Mouse (Mus musculus): Measurements from ENCODE around the gene Rps6ka1. TPM values are rescaled to one million over a fixed set of nuclear protein-coding genes. Genes with fewer than 3 reads are reported as not detected.
"Not testable (repeated sequence)": the region's sequence is repeated elsewhere in the genome, so short reads cannot be mapped to it uniquely, and the experiment has no call there.

Rps6ka1 gene
- polyA plus RNA-seq, 1 experiment from 2014 or later: 39.9 TPM

- H3K27me3 ChIP-seq (ENCODE audit: insufficient read depth, poor library complexity, severe bottlenecking): no peaks in the 10 kb centered on the region
- peak overlapping the region; percentile 19; the same call in 1 of the 2 replicates for H3K4me3 ChIP-seq
- no peak for DNase-seq (ENCODE audit: low spot score)
- 57% methylated on average over 7 of the region's 7 CpGs for WGBS
- H3K36me3 ChIP-seq: peaks cover 30% of the 10 kb centered on the region
- no peaks in the 10 kb centered on the region for H3K9me3 ChIP-seq
- H3K27ac ChIP-seq: peak overlapping the region; percentile 65; the same call in 1 of the 2 replicates
- peaks cover 56% of the 10 kb centered on the region for H3K4me1 ChIP-seq
These were observed 15.3 kb downstream of the Rps6ka1 start for GRCm38 (mm10) chr4:133872222-133872811.

GRCm38 (mm10) chr4:133865231-133865630 lies 22.4 kb downstream of the Rps6ka1 start:
- peaks cover 55% of the 10 kb centered on the region for H3K36me3 ChIP-seq
- H3K27me3 ChIP-seq (ENCODE audit: insufficient read depth, poor library complexity, severe bottlenecking): no peaks in the 10 kb centered on the region
- peaks cover 20% of the 10 kb centered on the region for H3K4me1 ChIP-seq
- no peak for DNase-seq (ENCODE audit: low spot score)
- H3K27ac ChIP-seq: peak overlapping the region; percentile 52
- 76% methylated on average over 5 of the region's 5 CpGs for WGBS
- H3K9me3 ChIP-seq: no peaks in the 10 kb centered on the region
- H3K4me3 ChIP-seq: no peak overlapping the region

GRCm38 (mm10) chr4:133864380-133864981 lies 23.1 kb downstream of the Rps6ka1 start:
- Histone ChIP-seq H3K36me3 (peaks cover 59% of the 10 kb centered on the region), H3K9me3 (no peaks in the 10 kb centered on the region), H3K27ac (peak overlapping the region; percentile 52), H3K27me3 (ENCODE audit: insufficient read depth, poor library complexity, severe bottlenecking) (no peaks in the 10 kb centered on the region), H3K4me1 (peaks cover 20% of the 10 kb centered on the region), H3K4me3 (no peak overlapping the region)
- no peak for DNase-seq (ENCODE audit: low spot score)
- WGBS: 80% methylated on average over 13 of the region's 13 CpGs

GRCm38 (mm10) chr4:133863795-133864379 lies 23.7 kb downstream of the Rps6ka1 start:
- H3K36me3 ChIP-seq: peaks cover 59% of the 10 kb centered on the region
- peaks cover 20% of the 10 kb centered on the region for H3K4me1 ChIP-seq
- WGBS: 68% methylated on average over 12 of the region's 12 CpGs
- no peaks in the 10 kb centered on the region for H3K9me3 ChIP-seq
- H3K27me3 ChIP-seq (ENCODE audit: insufficient read depth, poor library complexity, severe bottlenecking): no peaks in the 10 kb centered on the region
- no peak for DNase-seq (ENCODE audit: low spot score)
- H3K27ac ChIP-seq: peak overlapping the region; percentile 0; the same call in 1 of the 2 replicates
- H3K4me3 ChIP-seq: no peak overlapping the region

GRCm38 (mm10) chr4:133857527-133857926 lies 30.1 kb downstream of the Rps6ka1 start:
- WGBS: 77% methylated on average over 4 of the region's 4 CpGs
- no peak for DNase-seq (ENCODE audit: low spot score)
- H3K27ac ChIP-seq: no peak overlapping the region
- no peak overlapping the region for H3K4me3 ChIP-seq
- H3K27me3 ChIP-seq (ENCODE audit: insufficient read depth, poor library complexity, severe bottlenecking): no peaks in the 10 kb centered on the region
- H3K4me1 ChIP-seq: peaks cover 9% of the 10 kb centered on the region; the same call in 1 of the 2 replicates
- H3K36me3 ChIP-seq: peaks cover 37% of the 10 kb centered on the region
- no peaks in the 10 kb centered on the region for H3K9me3 ChIP-seq

GRCm38 (mm10) chr4:133854621-133855020 lies 33.0 kb downstream of the Rps6ka1 start:
- 94% methylated on average over 4 of the region's 4 CpGs for WGBS
- no peak overlapping the region for H3K27ac ChIP-seq
- H3K4me1 ChIP-seq: peaks cover 9% of the 10 kb centered on the region; the same call in 1 of the 2 replicates
- H3K9me3 ChIP-seq: no peaks in the 10 kb centered on the region
- H3K36me3 ChIP-seq: peaks cover 31% of the 10 kb centered on the region
- DNase-seq (ENCODE audit: low spot score): no peak
- H3K27me3 ChIP-seq (ENCODE audit: insufficient read depth, poor library complexity, severe bottlenecking): no peaks in the 10 kb centered on the region
- no peak overlapping the region for H3K4me3 ChIP-seq

- Histone ChIP-seq H3K27me3 (ENCODE audit: insufficient read depth, poor library complexity, severe bottlenecking) (no peaks in the 10 kb centered on the region), H3K9me3 (no peaks in the 10 kb centered on the region), H3K27ac (no peak overlapping the region), H3K4me3 (no peak overlapping the region), H3K36me3 (peaks cover 21% of the 10 kb centered on the region), H3K4me1 (peaks cover 9% of the 10 kb centered on the region; the same call in 1 of the 2 replicates)
- WGBS: 67% methylated on average over 10 of the region's 10 CpGs
- DNase-seq (ENCODE audit: low spot score): no peak
These were observed 34.0 kb downstream of the Rps6ka1 start for GRCm38 (mm10) chr4:133853630-133854029.

- DNase-seq (ENCODE audit: low spot score): no peak
- WGBS: 62% methylated on average over 1 of the region's 1 CpGs
- H3K9me3 ChIP-seq: no peaks in the 10 kb centered on the region
- no peaks in the 10 kb centered on the region for H3K4me1 ChIP-seq
- H3K36me3 ChIP-seq: peaks cover 33% of the 10 kb centered on the region
- H3K4me3 ChIP-seq: no peak overlapping the region
- H3K27ac ChIP-seq: no peak overlapping the region
- H3K27me3 ChIP-seq (ENCODE audit: insufficient read depth, poor library complexity, severe bottlenecking): no peaks in the 10 kb centered on the region
These were observed 41.0 kb downstream of the Rps6ka1 start for GRCm38 (mm10) chr4:133846625-133847024.

- no peak for DNase-seq (ENCODE audit: low spot score)
- peaks cover 5% of the 10 kb centered on the region for H3K4me1 ChIP-seq
- H3K27me3 ChIP-seq (ENCODE audit: insufficient read depth, poor library complexity, severe bottlenecking): no peaks in the 10 kb centered on the region
- 85% methylated on average over 9 of the region's 9 CpGs for WGBS
- peaks cover 19% of the 10 kb centered on the region for H3K36me3 ChIP-seq
- no peak overlapping the region for H3K27ac ChIP-seq
- H3K4me3 ChIP-seq: no peak overlapping the region
- H3K9me3 ChIP-seq: no peaks in the 10 kb centered on the region
These were observed 42.5 kb downstream of the Rps6ka1 start for GRCm38 (mm10) chr4:133845060-133845459.

- H3K27ac ChIP-seq: no peak overlapping the region
- no peak for DNase-seq (ENCODE audit: low spot score)
- 77% methylated on average over 14 of the region's 14 CpGs for WGBS
These were observed 43.3 kb downstream of the Rps6ka1 start for GRCm38 (mm10) chr4:133844209-133844841.

GRCm38 (mm10) chr4:133842992-133843737 lies 44.4 kb downstream of the Rps6ka1 start:
- Histone ChIP-seq H3K27me3 (ENCODE audit: insufficient read depth, poor library complexity, severe bottlenecking) (no peaks in the 10 kb centered on the region), H3K4me3 (no peak overlapping the region), H3K9me3 (no peaks in the 10 kb centered on the region), H3K4me1 (peaks cover 5% of the 10 kb centered on the region), H3K27ac (no peak overlapping the region), H3K36me3 (peaks cover 15% of the 10 kb centered on the region)
- no peak for DNase-seq (ENCODE audit: low spot score)
- 87% methylated on average over 10 of the region's 10 CpGs for WGBS

More at GRCm38 (mm10) chr4:133844209-133844841, 43.3 kb downstream of the Rps6ka1 start:
- Histone ChIP-seq H3K36me3 (peaks cover 18% of the 10 kb centered on the region), H3K27me3 (ENCODE audit: insufficient read depth, poor library complexity, severe bottlenecking) (no peaks in the 10 kb centered on the region), H3K4me3 (no peak overlapping the region), H3K4me1 (peaks cover 5% of the 10 kb centered on the region), H3K9me3 (no peaks in the 10 kb centered on the region)

GRCm38 (mm10) chr4:133841756-133842483 lies 45.7 kb downstream of the Rps6ka1 start:
- not testable (repeated sequence) for DNase-seq (ENCODE audit: low spot score); H3K9me3 ChIP-seq; H3K27ac ChIP-seq; H3K27me3 ChIP-seq (ENCODE audit: insufficient read depth, poor library complexity, severe bottlenecking); H3K4me3 ChIP-seq; H3K36me3 ChIP-seq; H3K4me1 ChIP-seq
- 90% methylated on average over 6 of the region's 7 CpGs for WGBS

All from heart, embryonic 10.5 days (tissue).